Mouse (Mus musculus): ENCODE measurements around the gene Nod1.

DNA sequence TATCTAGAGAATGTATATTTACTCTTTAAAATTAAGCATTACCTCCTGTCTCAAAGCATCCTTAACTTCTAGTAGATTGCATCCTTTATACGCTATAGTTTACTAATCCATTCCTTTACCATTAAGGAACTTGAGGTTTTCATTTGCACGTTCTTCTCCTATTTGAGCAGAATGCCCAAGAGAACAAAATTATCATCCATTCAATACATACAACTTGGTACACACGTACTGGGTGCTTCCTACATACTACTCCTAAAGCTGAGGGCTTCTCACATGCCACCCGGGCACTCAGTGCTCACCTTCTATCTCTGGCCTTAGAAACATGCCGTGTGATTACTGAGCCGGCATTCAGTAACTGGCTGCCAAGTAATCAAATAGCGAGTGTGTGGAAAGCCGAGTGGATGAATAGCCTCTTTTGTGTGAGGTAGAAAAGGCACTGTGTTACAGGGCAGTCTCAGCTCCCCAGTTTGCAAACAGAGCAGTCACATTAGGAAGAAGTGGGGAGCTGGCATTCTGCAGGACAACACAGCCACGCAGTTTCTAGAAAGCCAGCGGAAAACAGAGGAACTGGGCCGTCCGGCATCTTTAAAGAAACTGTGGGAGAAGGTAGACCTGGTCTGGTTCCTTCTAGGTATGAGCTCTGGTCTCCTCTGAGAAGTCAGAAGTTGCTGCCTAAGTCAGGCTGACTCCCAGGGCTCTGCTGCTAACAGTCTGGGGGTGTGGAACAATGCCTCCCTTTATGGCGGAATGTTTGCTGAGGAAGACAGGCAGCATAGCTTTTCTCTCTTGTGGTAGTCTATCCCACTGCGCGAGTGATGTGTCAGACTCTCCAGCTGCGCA, 37.2 kb upstream of the Nod1 start:
- no peak for TF ChIP-seq CTCF (IDR thresholded peaks at IDR 0.05; ENCODE audit: low read depth)
- no peak for TF ChIP-seq EP300 (IDR thresholded peaks at IDR 0.05; ENCODE audit: low read depth)

Measured in heart, postnatal 0 days (tissue).